Mouse (Mus musculus): ENCODE measurements around the gene Bckdhb.
"Not testable (repeated sequence)": the region's sequence is repeated elsewhere in the genome, so short reads cannot be mapped to it uniquely, and the experiment has no call there.

Gene Bckdhb

GRCm38 (mm10) chr9:83963296-83963695, 38.4 kb downstream of the Bckdhb start:
- DNase-seq (ENCODE audit: low spot score in 2 of 2): no peak

GRCm38 (mm10) chr9:83964376-83964775, 39.4 kb downstream of the Bckdhb start:
- no peak for DNase-seq (ENCODE audit: low spot score in 2 of 2)

- no peak for DNase-seq (ENCODE audit: low spot score in 2 of 2)
Measured at GRCm38 (mm10) chr9:83967439-83968050, 42.6 kb downstream of the Bckdhb start.

- DNase-seq (ENCODE audit: low spot score in 2 of 2): no peak
Measured at GRCm38 (mm10) chr9:83969326-83969725, 44.4 kb downstream of the Bckdhb start.

- DNase-seq (ENCODE audit: low spot score in 2 of 2): no peak
Measured at GRCm38 (mm10) chr9:83973467-83973866, 48.5 kb downstream of the Bckdhb start.

GRCm38 (mm10) chr9:83975811-83976210, 50.9 kb downstream of the Bckdhb start:
- no peak for DNase-seq (ENCODE audit: low spot score in 2 of 2)

- DNase-seq (ENCODE audit: low spot score in 2 of 2): no peak
Measured at GRCm38 (mm10) chr9:83981234-83981633, 56.3 kb downstream of the Bckdhb start.

GRCm38 (mm10) chr9:84008961-84009360, 84.0 kb downstream of the Bckdhb start:
- no peak for DNase-seq (ENCODE audit: low spot score in 2 of 2)

GRCm38 (mm10) chr9:84011146-84011545, 86.2 kb downstream of the Bckdhb start:
- no peak for DNase-seq (ENCODE audit: low spot score in 2 of 2)

- DNase-seq (ENCODE audit: low spot score in 2 of 2): not testable (repeated sequence)
Measured at GRCm38 (mm10) chr9:84018141-84018540, 93.2 kb downstream of the Bckdhb start.

- no peak for DNase-seq (ENCODE audit: low spot score in 2 of 2)
Measured at GRCm38 (mm10) chr9:84019627-84020026, 94.7 kb downstream of the Bckdhb start.

GRCm38 (mm10) chr9:84021189-84021588, 96.2 kb downstream of the Bckdhb start:
- DNase-seq (ENCODE audit: low spot score in 2 of 2): no peak

- DNase-seq (ENCODE audit: low spot score in 2 of 2): no peak
Measured at GRCm38 (mm10) chr9:84028120-84028519, 103.2 kb downstream of the Bckdhb start.

GRCm38 (mm10) chr9:84030691-84031290, 105.8 kb downstream of the Bckdhb start:
- no peak for DNase-seq (ENCODE audit: low spot score in 2 of 2)

- no peak for DNase-seq (ENCODE audit: low spot score in 2 of 2)
Measured at GRCm38 (mm10) chr9:84031406-84031805, 106.5 kb downstream of the Bckdhb start.

- DNase-seq (ENCODE audit: low spot score in 2 of 2): no peak
Measured at GRCm38 (mm10) chr9:84032669-84033341, 107.9 kb downstream of the Bckdhb start.

- no peak for DNase-seq (ENCODE audit: low spot score in 2 of 2)
Measured at GRCm38 (mm10) chr9:84036046-84036445, 111.1 kb downstream of the Bckdhb start.

GRCm38 (mm10) chr9:84037224-84037623, 112.3 kb downstream of the Bckdhb start:
- no peak for DNase-seq (ENCODE audit: low spot score in 2 of 2)

GRCm38 (mm10) chr9:84038946-84039345, 114.0 kb downstream of the Bckdhb start:
- DNase-seq (ENCODE audit: low spot score in 2 of 2): no peak

GRCm38 (mm10) chr9:84040376-84040775, 115.4 kb downstream of the Bckdhb start:
- DNase-seq (ENCODE audit: low spot score in 2 of 2): no peak

- DNase-seq (ENCODE audit: low spot score in 2 of 2): no peak
Measured at GRCm38 (mm10) chr9:84041631-84042277, 116.8 kb downstream of the Bckdhb start.

GRCm38 (mm10) chr9:84042539-84042938, 117.6 kb downstream of the Bckdhb start:
- DNase-seq (ENCODE audit: low spot score in 2 of 2): no peak

GRCm38 (mm10) chr9:84044136-84044535, 119.2 kb downstream of the Bckdhb start:
- DNase-seq (ENCODE audit: low spot score in 2 of 2): no peak
